Mouse (Mus musculus) liver, embryonic 12.5 days (tissue): ENCODE results near the gene Pik3r1. TPM values are rescaled to one million over a fixed set of nuclear protein-coding genes. Genes with fewer than 3 reads are reported as not detected.
A peak's percentile ranks its signal among the peaks of the same experiment; 100 is the strongest.

Experiments
- ATAC-seq: fragments of 200-750 bp; cut with Nextera tagmentation; 2 replicates; pipeline ENCODE4 v1.8.0; 2017; ENCODE audit warnings: moderate number of reproducible peaks, mild to moderate bottlenecking, moderate library complexity
- H3K27ac ChIP-seq: fragments of 300-500 bp; sonication (generic); 2 replicates; pipeline ENCODE4 v1.5.1; 2016; ENCODE audit warnings: mild to moderate bottlenecking
- H3K27me3 ChIP-seq: fragments of 300-500 bp; sonication (generic); replicated peaks from 2 replicates; pipeline ENCODE4 v1.6.1; 2016; ENCODE audit warnings: mild to moderate bottlenecking, moderate library complexity
- H3K36me3 ChIP-seq: fragments of 300-500 bp; sonication (generic); 2 replicates; pipeline ENCODE4 v1.6.1; 2016; ENCODE audit warnings: mild to moderate bottlenecking, moderate library complexity
- H3K4me1 ChIP-seq: fragments of 300-500 bp; sonication (generic); 2 replicates; pipeline ENCODE4 v1.6.1; 2016
- H3K4me2 ChIP-seq: fragments of 300-500 bp; sonication (generic); 2 replicates; pipeline ENCODE4 v1.6.1; 2016; ENCODE audit warnings: mild to moderate bottlenecking, moderate library complexity
- H3K4me3 ChIP-seq: fragments of 300-500 bp; sonication (generic); 2 replicates; pipeline ENCODE4 v1.5.1; 2016; ENCODE audit warnings: mild to moderate bottlenecking, moderate library complexity
- H3K9ac ChIP-seq: fragments of 300-500 bp; sonication (generic); 2 replicates; pipeline ENCODE4 v1.6.1; 2016; ENCODE audit warnings: mild to moderate bottlenecking, moderate library complexity
- H3K9me3 ChIP-seq: fragments of 300-500 bp; sonication (generic); replicated peaks from 2 replicates; pipeline ENCODE4 v1.6.1; 2016; ENCODE audit warnings: mild to moderate bottlenecking, moderate library complexity
- WGBS: fragments of 180-500 bp; shearing (Covaris S2); methylation state at CpG from one replicate; pipeline ENCODE4 v1.1.7; 2016; ENCODE audit not compliant: insufficient replicate concordance; 5-methylcytosine and 5-hydroxymethylcytosine counted together
- polyA plus RNA-seq: library from polyadenylated mRNA; unstranded; fragments of >200 nt; fragmentation: Nextera tagmentation; extraction: Ambion mirVana; gene quantifications from 2 replicates; pipeline ENCODE4 v1.2.1, GENCODE M21; 2016

Pik3r1 gene
- polyA plus RNA-seq, 1 experiment from 2014 or later, result 17.2 TPM

- H3K4me3 ChIP-seq, result no peak overlapping the region; the same call in 1 of the 2 replicates
- peak overlapping the region; percentile 59 for H3K27ac ChIP-seq
- H3K36me3 ChIP-seq, result no peaks in the 10 kb centered on the region
- no peaks in the 10 kb centered on the region for H3K27me3 ChIP-seq
- no peaks in the 10 kb centered on the region for H3K9me3 ChIP-seq
- H3K9ac ChIP-seq, result no peak overlapping the region
- 69% methylated on average over 5 of the region's 5 CpGs for WGBS
- no peak for ATAC-seq
- H3K4me2 ChIP-seq, result peak overlapping the region; percentile 33
- peaks cover 85% of the 10 kb centered on the region for H3K4me1 ChIP-seq
Measured at GRCm38 (mm10) chr13:101764111-101764510, 3.9 kb downstream of the Pik3r1 start.

- 85% methylated on average over 9 of the region's 9 CpGs for WGBS
- no peaks in the 10 kb centered on the region for H3K9me3 ChIP-seq
- no peak overlapping the region for H3K9ac ChIP-seq
- no peak overlapping the region for H3K4me3 ChIP-seq
- no peak for ATAC-seq
- no peaks in the 10 kb centered on the region for H3K27me3 ChIP-seq
- H3K27ac ChIP-seq, result peak overlapping the region; percentile 59
- H3K4me1 ChIP-seq, result peaks cover 85% of the 10 kb centered on the region
- peak overlapping the region; percentile 33 for H3K4me2 ChIP-seq
- 0 out of 2 replicates have a peak, but pooled peaks cover under 1% of the 10 kb centered on the region for H3K36me3 ChIP-seq
Measured at GRCm38 (mm10) chr13:101763676-101764075, 4.3 kb downstream of the Pik3r1 start.

- 68% methylated on average over 5 of the region's 5 CpGs for WGBS
- Histone ChIP-seq H3K27ac (no peak overlapping the region), H3K9me3 (no peaks in the 10 kb centered on the region), H3K4me3 (no peak overlapping the region), H3K9ac (no peak overlapping the region), H3K4me1 (peaks cover 85% of the 10 kb centered on the region), H3K36me3 (0 out of 2 replicates have a peak, but pooled peaks cover 4% of the 10 kb centered on the region), H3K27me3 (no peaks in the 10 kb centered on the region), H3K4me2 (no peak overlapping the region)
- no peak for ATAC-seq
Measured at GRCm38 (mm10) chr13:101763149-101763548, 4.9 kb downstream of the Pik3r1 start.

GRCm38 (mm10) chr13:101761617-101762016 lies 6.4 kb downstream of the Pik3r1 start:
- H3K4me2 ChIP-seq, result peak overlapping the region; percentile 52
- H3K4me1 ChIP-seq, result peaks cover 90% of the 10 kb centered on the region
- H3K27ac ChIP-seq, result peak overlapping the region; percentile 55
- no peaks in the 10 kb centered on the region for H3K9me3 ChIP-seq
- peaks cover 18% of the 10 kb centered on the region for H3K36me3 ChIP-seq
- peak overlapping the region; percentile 3; the same call in 1 of the 2 replicates for H3K4me3 ChIP-seq
- ATAC-seq, result 0 out of 2 replicates have a peak, but pooled peaks have one; percentile 28
- H3K27me3 ChIP-seq, result no peaks in the 10 kb centered on the region
- 0 out of 2 replicates have a peak overlapping the region, but pooled peaks have one; percentile 40 for H3K9ac ChIP-seq
- 39% methylated on average over 5 of the region's 5 CpGs for WGBS

- H3K9ac ChIP-seq, result peak overlapping the region; percentile 40; the same call in 1 of the 2 replicates
Measured at GRCm38 (mm10) chr13:101760953-101761352, 7.1 kb downstream of the Pik3r1 start.

GRCm38 (mm10) chr13:101760001-101760687 lies 7.9 kb downstream of the Pik3r1 start:
- Histone ChIP-seq H3K4me3 (no peak overlapping the region), H3K9me3 (no peaks in the 10 kb centered on the region), H3K36me3 (peaks cover 30% of the 10 kb centered on the region), H3K4me1 (peaks cover 75% of the 10 kb centered on the region), H3K27me3 (no peaks in the 10 kb centered on the region), H3K9ac (no peak overlapping the region), H3K27ac (0 out of 2 replicates have a peak overlapping the region, but pooled peaks have one; percentile 26), H3K4me2 (peak overlapping the region; percentile 52)
- no peak for ATAC-seq
- WGBS, result 28% methylated on average over 8 of the region's 8 CpGs

More at GRCm38 (mm10) chr13:101760953-101761352, 7.1 kb downstream of the Pik3r1 start:
- ATAC-seq, result peak; percentile 90
- Histone ChIP-seq H3K27ac (peak overlapping the region; percentile 55), H3K9me3 (no peaks in the 10 kb centered on the region), H3K4me3 (peak overlapping the region; percentile 3), H3K36me3 (peaks cover 25% of the 10 kb centered on the region), H3K27me3 (no peaks in the 10 kb centered on the region), H3K4me2 (peak overlapping the region; percentile 52), H3K4me1 (peaks cover 83% of the 10 kb centered on the region)
- 21% methylated on average over 3 of the region's 3 CpGs for WGBS

GRCm38 (mm10) chr13:101759281-101759871 lies 8.6 kb downstream of the Pik3r1 start:
- peaks cover 76% of the 10 kb centered on the region for H3K4me1 ChIP-seq

GRCm38 (mm10) chr13:101757801-101758422 lies 10.1 kb downstream of the Pik3r1 start:
- H3K4me2 ChIP-seq, result no peak overlapping the region
- ATAC-seq, result no peak
- no peak overlapping the region for H3K4me3 ChIP-seq
- H3K27me3 ChIP-seq, result no peaks in the 10 kb centered on the region
- H3K9me3 ChIP-seq, result no peaks in the 10 kb centered on the region
- peaks cover 46% of the 10 kb centered on the region for H3K36me3 ChIP-seq
- H3K9ac ChIP-seq, result no peak overlapping the region
- H3K27ac ChIP-seq, result no peak overlapping the region
- WGBS, result 66% methylated on average over 22 of the region's 22 CpGs
- peaks cover 76% of the 10 kb centered on the region for H3K4me1 ChIP-seq

More at GRCm38 (mm10) chr13:101759281-101759871, 8.6 kb downstream of the Pik3r1 start:
- Histone ChIP-seq H3K9ac (no peak overlapping the region), H3K4me3 (no peak overlapping the region), H3K4me2 (no peak overlapping the region), H3K27ac (peak overlapping the region; percentile 10; the same call in 1 of the 2 replicates), H3K9me3 (no peaks in the 10 kb centered on the region), H3K27me3 (no peaks in the 10 kb centered on the region), H3K36me3 (peaks cover 32% of the 10 kb centered on the region)
- 23% methylated on average over 3 of the region's 3 CpGs for WGBS
- ATAC-seq, result no peak

- Histone ChIP-seq H3K27me3 (no peaks in the 10 kb centered on the region), H3K27ac (no peak overlapping the region), H3K9ac (no peak overlapping the region), H3K4me1 (peaks cover 50% of the 10 kb centered on the region), H3K4me3 (no peak overlapping the region), H3K36me3 (peaks cover 57% of the 10 kb centered on the region), H3K9me3 (no peaks in the 10 kb centered on the region), H3K4me2 (no peak overlapping the region)
- 82% methylated on average over 2 of the region's 2 CpGs for WGBS
- ATAC-seq, result no peak
Measured at GRCm38 (mm10) chr13:101755228-101755627, 12.8 kb downstream of the Pik3r1 start.

- Histone ChIP-seq H3K4me1 (peaks cover 34% of the 10 kb centered on the region), H3K4me2 (no peak overlapping the region), H3K27ac (no peak overlapping the region), H3K36me3 (peaks cover 56% of the 10 kb centered on the region), H3K27me3 (no peaks in the 10 kb centered on the region), H3K9me3 (no peaks in the 10 kb centered on the region), H3K4me3 (no peak overlapping the region), H3K9ac (no peak overlapping the region)
- peak; percentile 78 for ATAC-seq
- 55% methylated on average over 6 of the region's 6 CpGs for WGBS
Measured at GRCm38 (mm10) chr13:101753639-101754038, 14.4 kb downstream of the Pik3r1 start.

- H3K4me1 ChIP-seq, result peaks cover 21% of the 10 kb centered on the region
- no peaks in the 10 kb centered on the region for H3K27me3 ChIP-seq
- H3K36me3 ChIP-seq, result peaks cover 41% of the 10 kb centered on the region
- H3K9me3 ChIP-seq, result no peaks in the 10 kb centered on the region
- no peak overlapping the region for H3K4me2 ChIP-seq
- no peak for ATAC-seq
- no peak overlapping the region for H3K4me3 ChIP-seq
- no peak overlapping the region for H3K27ac ChIP-seq
- 67% methylated on average over 4 of the region's 4 CpGs for WGBS
- no peak overlapping the region for H3K9ac ChIP-seq
Measured at GRCm38 (mm10) chr13:101751816-101752215, 16.2 kb downstream of the Pik3r1 start.
